Mouse (Mus musculus) liver, embryonic 14.5 days (tissue): Measurements from ENCODE around the gene Pipox. TPM values are rescaled to one million over a fixed set of nuclear protein-coding genes. Genes with fewer than 3 reads are reported as not detected.

ENCODE experiments used
- ATAC-seq: fragments of 200-750 bp; cut with Nextera tagmentation; 2 replicates; pipeline ENCODE4 v1.8.0; 2017; ENCODE audit warnings: moderate number of reproducible peaks, mild to moderate bottlenecking, moderate library complexity; ENCODE audit not compliant: insufficient read depth
- DNase-seq, 3 experiments: peaks; one replicate each; pipeline ENCODE4 v3.0.0-alpha.2; 2012 to 2013; ENCODE audit warnings: low read depth in 3 of 3, low spot score in 3 of 3
- H3K27ac ChIP-seq: fragments of 300-500 bp; sonication (generic); 2 replicates; pipeline ENCODE4 v1.5.1; 2014; ENCODE audit warnings: moderate library complexity, mild to moderate bottlenecking, control low read depth, inconsistent platforms
- H3K27me3 ChIP-seq: fragments of 300-500 bp; sonication (generic); 2 replicates; pipeline ENCODE4 v1.6.1; 2014; ENCODE audit warnings: mild to moderate bottlenecking, low read length, moderate library complexity; ENCODE audit not compliant: control insufficient read depth, insufficient read depth
- H3K36me3 ChIP-seq: fragments of 300-500 bp; sonication (generic); replicated peaks from 2 replicates; pipeline ENCODE4 v1.6.1; 2014; ENCODE audit warnings: low read depth; ENCODE audit not compliant: control insufficient read depth, insufficient read depth
- H3K4me1 ChIP-seq, 2 experiments: fragments of 200-500 bp in 1 of 2; fragments of 300-500 bp in 1 of 2; sonication (generic) in 1 of 2; replicated peaks; 2 replicates each; pipeline ENCODE4 v1.6.1; 2012 to 2014; ENCODE audit warnings: antibody characterized with exemption in 1 of 2, inconsistent platforms in 1 of 2, low read length in 1 of 2; ENCODE audit not compliant: control insufficient read depth in 2 of 2, insufficient read depth in 2 of 2
- H3K4me2 ChIP-seq: fragments of 300-500 bp; sonication (generic); 2 replicates; pipeline ENCODE4 v1.6.1; 2014; ENCODE audit warnings: low read depth, mild to moderate bottlenecking, control low read depth, moderate library complexity
- H3K4me3 ChIP-seq, 2 experiments: fragments of 200-500 bp in 1 of 2; fragments of 300-500 bp in 1 of 2; sonication (generic) in 1 of 2; 2 replicates each; pipeline ENCODE4 v1.5.1; 2012 to 2014; ENCODE audit warnings: low read depth in 2 of 2, low read length in 2 of 2, mild to moderate bottlenecking in 2 of 2, control low read depth in 1 of 2, inconsistent platforms in 1 of 2, moderate library complexity in 1 of 2; ENCODE audit not compliant: insufficient read depth in 1 of 2
- H3K9ac ChIP-seq: fragments of 300-500 bp; sonication (generic); replicated peaks from 2 replicates; pipeline ENCODE4 v1.6.1; 2014; ENCODE audit warnings: mild to moderate bottlenecking, control low read depth, moderate library complexity
- H3K9me3 ChIP-seq: fragments of 300-500 bp; sonication (generic); 2 replicates; pipeline ENCODE4 v1.6.1; 2016; ENCODE audit warnings: low read length, mixed read lengths; ENCODE audit not compliant: control insufficient read depth
- CTCF ChIP-seq: IDR thresholded peaks from 2 replicates; pipeline ENCODE4 v1.5.1; 2016; ENCODE audit warnings: antibody characterized with exemption, low read depth, control low read depth
- EP300 ChIP-seq: IDR thresholded peaks from 2 replicates; pipeline ENCODE4 v1.6.1; 2016; ENCODE audit warnings: antibody characterized with exemption, low read depth
- WGBS: fragments of 180-500 bp; shearing (Covaris S2); extraction: QIAGEN DNeasy Blood & Tissue Kit; methylation state at CpG from one replicate; pipeline ENCODE4 v1.1.7; 2014; ENCODE audit not compliant: insufficient replicate concordance; 5-methylcytosine and 5-hydroxymethylcytosine counted together
- polyA plus RNA-seq, 2 experiments: library from polyadenylated mRNA; depleted of rRNA in 1 of 2; stranded (reverse) in 1 of 2; unstranded in 1 of 2; fragments of >200 nt; fragmentation: Nextera tagmentation in 1 of 2; extraction: Ambion mirVana in 1 of 2; gene quantifications; 2 replicates each; pipeline versions ENCODE4 v1.2.1 to v1.2.3; 2012 to 2014

The Pipox gene
- polyA plus RNA-seq, 2 experiments: 14.1 to 15.6 TPM

- H3K4me2 ChIP-seq: no peak overlapping the region
- no peak overlapping the region for H3K9ac ChIP-seq
- peaks cover 62% of the 10 kb centered on the region for H3K27me3 ChIP-seq
- no peak for ATAC-seq
- no peak for DNase-seq
- no peaks in the 10 kb centered on the region for H3K36me3 ChIP-seq
- H3K4me1 ChIP-seq: no peaks in the 10 kb centered on the region
- no peak overlapping the region for H3K27ac ChIP-seq
- WGBS: 51% methylated on average over 5 of the region's 5 CpGs
- TF ChIP-seq CTCF (no peak), EP300 (no peak)
- no peaks in the 10 kb centered on the region for H3K9me3 ChIP-seq
- H3K4me3 ChIP-seq: no peak overlapping the region
These were observed 40.8 kb upstream of the Pipox start for GRCm38 (mm10) chr11:77934568-77935311.

- no peak overlapping the region for H3K4me3 ChIP-seq
- peaks cover 69% of the 10 kb centered on the region for H3K27me3 ChIP-seq
- no peak overlapping the region for H3K4me2 ChIP-seq
- no peaks in the 10 kb centered on the region for H3K36me3 ChIP-seq
- H3K9ac ChIP-seq: no peak overlapping the region
- WGBS: 3% methylated on average over 4 of the region's 4 CpGs
- H3K4me1 ChIP-seq: no peaks in the 10 kb centered on the region
- no peak overlapping the region for H3K27ac ChIP-seq
- no peaks in the 10 kb centered on the region for H3K9me3 ChIP-seq
- no peak for DNase-seq
- no peak for ATAC-seq
- TF ChIP-seq CTCF: no peak
- TF ChIP-seq EP300: no peak
These were observed 40.2 kb upstream of the Pipox start for GRCm38 (mm10) chr11:77934111-77934521.

GRCm38 (mm10) chr11:77932576-77932975 lies 38.7 kb upstream of the Pipox start:
- peaks cover 70% of the 10 kb centered on the region for H3K27me3 ChIP-seq

GRCm38 (mm10) chr11:77931541-77932433 lies 37.9 kb upstream of the Pipox start:
- DNase-seq (no peak), ATAC-seq (no peak)
- no peak for TF ChIP-seq CTCF
- 3% methylated on average over 41 of the region's 41 CpGs for whole genome bisulfite sequencing
- no peaks in the 10 kb centered on the region for H3K36me3 ChIP-seq
- peak overlapping the region; percentile 55 for H3K4me2 ChIP-seq
- peak overlapping the region in 1 of 2 experiments; percentile 38; a peak in 2 of 4 replicates for H3K4me3 ChIP-seq
- H3K27ac ChIP-seq: no peak overlapping the region
- H3K27me3 ChIP-seq: peaks cover 67% of the 10 kb centered on the region
- H3K9me3 ChIP-seq: no peaks in the 10 kb centered on the region
- H3K9ac ChIP-seq: no peak overlapping the region
- no peaks in the 10 kb centered on the region for H3K4me1 ChIP-seq

More at GRCm38 (mm10) chr11:77932576-77932975, 38.7 kb upstream of the Pipox start:
- Histone ChIP-seq H3K36me3 (no peaks in the 10 kb centered on the region), H3K4me3 (no peak overlapping the region), H3K9me3 (no peaks in the 10 kb centered on the region), H3K4me1 (no peaks in the 10 kb centered on the region), H3K27ac (no peak overlapping the region), H3K4me2 (no peak overlapping the region), H3K9ac (no peak overlapping the region)
- TF ChIP-seq CTCF (no peak), EP300 (no peak)
- no peak for ATAC-seq
- 24% methylated on average over 5 of the region's 5 CpGs for WGBS
- DNase-seq: no peak
